Mouse (Mus musculus) gastrocnemius, postnatal 25 days (tissue): ENCODE measurements at regions not wholly inside any gene's neighbourhood (a gene's known extent, or its start where the extent isn't known, plus 50 kb on each side); places are given as distances from the start of the nearest gene placed in this dataset.
"Not testable (repeated sequence)": the region's sequence is repeated elsewhere in the genome, so short reads cannot be mapped to it uniquely, and the experiment has no call there.

Source experiments
- DNase-seq: peaks from one replicate; pipeline ENCODE4 v3.0.0; 2022

GRCm38 (mm10) chr13:78900693-78901092 lies 701.1 kb upstream of the Nr2f1 start:
- no peak for DNase-seq

- no peak for DNase-seq
Measured at GRCm38 (mm10) chr13:78892252-78892651, 692.7 kb upstream of the Nr2f1 start.

- DNase-seq = no peak
Measured at GRCm38 (mm10) chr13:78883062-78883461, 683.5 kb upstream of the Nr2f1 start.

GRCm38 (mm10) chr13:78872582-78872981 lies 673.0 kb upstream of the Nr2f1 start:
- DNase-seq = no peak

- DNase-seq = no peak
Measured at GRCm38 (mm10) chr13:78871976-78872375, 672.4 kb upstream of the Nr2f1 start.

- no peak for DNase-seq
Measured at GRCm38 (mm10) chr13:78871254-78871653, 671.7 kb upstream of the Nr2f1 start.

- not testable (repeated sequence) for DNase-seq
Measured at GRCm38 (mm10) chr13:78824357-78824756, 624.8 kb upstream of the Nr2f1 start.

- DNase-seq = no peak
Measured at GRCm38 (mm10) chr13:78809656-78810055, 610.1 kb upstream of the Nr2f1 start.

- no peak for DNase-seq
Measured at GRCm38 (mm10) chr13:78802838-78803124, 603.2 kb upstream of the Nr2f1 start.

GRCm38 (mm10) chr13:78802011-78802837 lies 602.7 kb upstream of the Nr2f1 start:
- DNase-seq = no peak

GRCm38 (mm10) chr13:78799641-78800040 lies 600.1 kb upstream of the Nr2f1 start:
- no peak for DNase-seq

GRCm38 (mm10) chr13:78795228-78795627 lies 595.7 kb upstream of the Nr2f1 start:
- no peak for DNase-seq

GRCm38 (mm10) chr13:78784285-78784684 lies 584.7 kb upstream of the Nr2f1 start:
- DNase-seq = no peak

- no peak for DNase-seq
Measured at GRCm38 (mm10) chr13:78783591-78784240, 584.2 kb upstream of the Nr2f1 start.
